Mouse (Mus musculus): ENCODE data around the gene Zbtb20.
"Not testable (repeated sequence)": the region's sequence is repeated elsewhere in the genome, so short reads cannot be mapped to it uniquely, and the experiment has no call there.

Gene Zbtb20

GRCm38 (mm10) chr16:42911326-42911725, 35.6 kb downstream of the Zbtb20 start:
- DNase-seq = peak; percentile 40 to 42

GRCm38 (mm10) chr16:42911815-42912214, 36.1 kb downstream of the Zbtb20 start:
- no peak for DNase-seq

- no peak for DNase-seq
Measured at GRCm38 (mm10) chr16:42913291-42913690, 37.6 kb downstream of the Zbtb20 start.

- peak; percentile 70 to 73 for DNase-seq
Measured at GRCm38 (mm10) chr16:42914457-42915085, 38.9 kb downstream of the Zbtb20 start.

- no peak for DNase-seq
Measured at GRCm38 (mm10) chr16:42919992-42920760, 44.5 kb downstream of the Zbtb20 start.

- no peak for DNase-seq
Measured at GRCm38 (mm10) chr16:42921436-42921835, 45.8 kb downstream of the Zbtb20 start.

- no peak for DNase-seq
Measured at GRCm38 (mm10) chr16:42938211-42938610, 62.5 kb downstream of the Zbtb20 start.

GRCm38 (mm10) chr16:42947016-42947415, 71.3 kb downstream of the Zbtb20 start:
- DNase-seq = no peak

GRCm38 (mm10) chr16:42955401-42955800, 79.7 kb downstream of the Zbtb20 start:
- not testable (repeated sequence) for DNase-seq

GRCm38 (mm10) chr16:42972872-42973271, 97.2 kb downstream of the Zbtb20 start:
- no peak for DNase-seq

GRCm38 (mm10) chr16:42998896-42999295, 123.2 kb downstream of the Zbtb20 start:
- DNase-seq = no peak

- peak; percentile 60 to 77 for DNase-seq
Measured at GRCm38 (mm10) chr16:43026351-43026750, 150.7 kb downstream of the Zbtb20 start.

GRCm38 (mm10) chr16:43029243-43029642, 153.6 kb downstream of the Zbtb20 start:
- peak; percentile 37 to 48 for DNase-seq

GRCm38 (mm10) chr16:43035709-43036108, 160.0 kb downstream of the Zbtb20 start:
- DNase-seq = no peak

- no peak for DNase-seq
Measured at GRCm38 (mm10) chr16:43036510-43036909, 160.8 kb downstream of the Zbtb20 start.

- no peak for DNase-seq
Measured at GRCm38 (mm10) chr16:43037320-43037719, 161.6 kb downstream of the Zbtb20 start.

GRCm38 (mm10) chr16:43045611-43046010, 169.9 kb downstream of the Zbtb20 start:
- no peak for DNase-seq

GRCm38 (mm10) chr16:43046686-43047085, 171.0 kb downstream of the Zbtb20 start:
- DNase-seq = no peak

- DNase-seq = no peak
Measured at GRCm38 (mm10) chr16:43069666-43070295, 194.1 kb downstream of the Zbtb20 start.

- peak in 1 of 2 experiments; percentile 22 for DNase-seq
Measured at GRCm38 (mm10) chr16:43071875-43072274, 196.2 kb downstream of the Zbtb20 start.

GRCm38 (mm10) chr16:43072818-43073594, 197.3 kb downstream of the Zbtb20 start:
- DNase-seq = no peak

- peak; percentile 75 to 87 for DNase-seq
Measured at GRCm38 (mm10) chr16:43080403-43080802, 204.7 kb downstream of the Zbtb20 start.
